Mouse (Mus musculus): Measurements from ENCODE around the gene Uts2b. TPM values are rescaled to one million over a fixed set of nuclear protein-coding genes. Genes with fewer than 3 reads are reported as not detected.

Uts2b gene
- total RNA-seq (2014; rRNA removed) (not detected in 2 replicates), polyA plus RNA-seq (2015; fragmentation: Nextera tagmentation; extraction: Ambion mirVana) (not detected in 2 replicates)

- Histone ChIP-seq H3K9ac (no peak within 1 kb of the TSS), H3K27ac (ENCODE audit: low read depth, low read length) (no peak within 1 kb of the TSS), H3K9me3 (ENCODE audit: low read length) (no peaks in the 10 kb centered on the region), H3K27me3 (ENCODE audit: insufficient read depth, low read length) (no peaks in the 10 kb centered on the region), H3K4me3 (ENCODE audit: low read depth, low read length) (no peak within 1 kb of the TSS), H3K36me3 (ENCODE audit: insufficient read depth) (no peaks in the 10 kb centered on the region), H3K4me1 (ENCODE audit: insufficient read depth) (no peaks in the 10 kb centered on the region), H3K4me2 (ENCODE audit: low read depth) (no peak within 1 kb of the TSS)
- no peak for ATAC-seq
- DNase-seq = no peak
- 73% methylated on average over 8 of the region's 8 CpGs for WGBS
- TF ChIP-seq CTCF (IDR thresholded peaks at IDR 0.05; ENCODE audit: low read depth) = no peak
Observed at GRCm38 (mm10) chr16:27370191-27370590, at the start of gene Uts2b. TSS of gene Uts2b (minus strand) at chr16:27370239.

DNA sequence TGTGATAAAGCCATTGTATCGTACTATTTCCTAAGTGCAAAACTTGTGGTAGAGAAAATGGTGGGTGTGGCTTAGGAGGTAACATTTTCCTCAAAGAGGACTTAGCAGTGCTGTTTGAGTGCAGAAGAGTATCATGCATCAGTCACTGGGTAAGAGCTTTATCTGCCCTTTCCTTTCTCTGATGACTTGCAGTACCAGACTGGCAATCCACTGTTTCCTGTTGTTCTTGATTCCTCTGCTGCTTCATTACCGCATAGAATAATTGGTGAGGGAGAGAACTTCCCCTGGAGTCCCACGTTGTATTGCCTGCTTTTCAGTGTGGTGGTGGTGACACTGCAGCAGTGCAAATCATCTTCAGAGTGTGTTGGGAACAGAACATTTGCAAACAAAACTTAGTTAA lies 47.6 kb upstream of the Uts2b start:
- Histone ChIP-seq H3K4me2 (ENCODE audit: low read depth) (no peak overlapping the region), H3K4me1 (ENCODE audit: insufficient read depth) (no peaks in the 10 kb centered on the region), H3K27ac (ENCODE audit: low read depth, low read length) (no peak overlapping the region), H3K4me3 (ENCODE audit: low read depth, low read length) (no peak overlapping the region), H3K9me3 (ENCODE audit: low read length) (no peaks in the 10 kb centered on the region), H3K27me3 (ENCODE audit: insufficient read depth, low read length) (no peaks in the 10 kb centered on the region), H3K36me3 (ENCODE audit: insufficient read depth) (peaks cover 38% of the 10 kb centered on the region), H3K9ac (no peak overlapping the region)
- DNase-seq (no peak), ATAC-seq (no peak)
- WGBS = 90% methylated on average over 3 of the region's 3 CpGs
- no peak for TF ChIP-seq CTCF (IDR thresholded peaks at IDR 0.05; ENCODE audit: low read depth)

DNA sequence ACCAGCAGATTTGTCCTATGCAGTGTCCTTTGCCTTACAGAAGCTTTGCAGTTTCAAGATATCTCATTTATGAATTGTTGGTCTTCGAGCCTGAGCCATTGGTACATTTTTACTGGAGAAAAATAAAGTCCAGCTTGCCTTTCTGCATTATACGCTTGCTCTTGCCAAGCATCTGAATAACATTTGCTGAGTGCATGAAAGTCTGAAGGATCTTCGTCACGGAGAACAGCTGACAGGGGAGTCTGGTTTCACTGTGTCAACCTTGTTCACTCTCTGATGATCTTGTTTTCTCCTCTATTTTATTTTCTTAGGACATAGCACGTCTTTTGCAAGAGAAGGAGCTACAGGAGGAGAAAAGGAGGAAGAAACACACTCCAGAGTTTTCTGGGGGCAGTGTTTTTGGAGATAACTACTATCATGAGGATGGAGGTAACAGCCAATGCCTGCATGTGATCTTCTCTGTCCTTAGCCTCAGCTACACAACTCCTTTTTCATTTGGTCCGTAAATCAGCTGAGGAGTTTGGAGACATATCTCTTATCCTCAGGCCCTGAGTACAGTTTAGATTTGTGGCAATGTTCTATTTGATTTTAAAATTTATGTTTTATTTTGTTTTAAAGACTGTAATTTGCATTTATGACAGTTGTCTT lies 47.0 kb upstream of the Uts2b start:
- WGBS = 90% methylated on average over 6 of the region's 6 CpGs
- H3K4me2 ChIP-seq (ENCODE audit: low read depth) = no peak overlapping the region
- H3K9me3 ChIP-seq (ENCODE audit: low read length) = no peaks in the 10 kb centered on the region
- H3K9ac ChIP-seq = no peak overlapping the region
- TF ChIP-seq CTCF (IDR thresholded peaks at IDR 0.05; ENCODE audit: low read depth) = no peak
- H3K27me3 ChIP-seq (ENCODE audit: insufficient read depth, low read length) = no peaks in the 10 kb centered on the region
- H3K27ac ChIP-seq (ENCODE audit: low read depth, low read length) = no peak overlapping the region
- no peak for ATAC-seq
- H3K4me1 ChIP-seq (ENCODE audit: insufficient read depth) = no peaks in the 10 kb centered on the region
- H3K36me3 ChIP-seq (ENCODE audit: insufficient read depth) = peaks cover 33% of the 10 kb centered on the region
- no peak overlapping the region for H3K4me3 ChIP-seq (ENCODE audit: low read depth, low read length)
- DNase-seq = no peak

GRCm38 (mm10) chr16:27404107-27404506 lies 34.1 kb upstream of the Uts2b start:
- no peak overlapping the region for H3K9ac ChIP-seq
- H3K27ac ChIP-seq (ENCODE audit: low read depth, low read length) = no peak overlapping the region
- H3K4me3 ChIP-seq (ENCODE audit: low read depth, low read length) = no peak overlapping the region
- H3K4me2 ChIP-seq (ENCODE audit: low read depth) = no peak overlapping the region
- 0 out of 2 replicates have a peak, but pooled peaks cover 3% of the 10 kb centered on the region for H3K36me3 ChIP-seq (ENCODE audit: insufficient read depth)
- ATAC-seq (no peak), DNase-seq (no peak)
- no peaks in the 10 kb centered on the region for H3K9me3 ChIP-seq (ENCODE audit: low read length)
- TF ChIP-seq CTCF (IDR thresholded peaks at IDR 0.05; ENCODE audit: low read depth) = no peak
- no peaks in the 10 kb centered on the region for H3K27me3 ChIP-seq (ENCODE audit: insufficient read depth, low read length)
- no peaks in the 10 kb centered on the region for H3K4me1 ChIP-seq (ENCODE audit: insufficient read depth)

DNA sequence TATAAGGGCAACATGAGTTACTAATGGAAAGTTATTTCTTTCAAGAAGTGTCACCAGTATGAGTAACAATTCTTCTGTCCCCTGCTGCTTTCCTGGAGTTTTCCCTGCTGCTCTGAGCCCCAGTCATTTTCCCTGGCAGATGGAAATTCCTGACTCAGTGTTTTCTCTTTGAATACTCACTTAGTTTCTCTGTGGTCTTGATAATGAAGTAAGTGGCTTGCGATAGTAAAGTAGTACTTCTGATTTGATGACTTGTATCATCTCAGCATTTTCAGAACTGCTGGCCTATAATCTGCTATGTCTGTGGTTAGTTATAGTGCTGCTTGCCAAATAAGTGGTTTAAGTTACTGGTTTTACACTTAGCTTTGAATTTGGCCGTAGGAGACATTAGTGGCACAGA lies 31.5 kb upstream of the Uts2b start:
- 81% methylated on average over 2 of the region's 2 CpGs for WGBS

DNA sequence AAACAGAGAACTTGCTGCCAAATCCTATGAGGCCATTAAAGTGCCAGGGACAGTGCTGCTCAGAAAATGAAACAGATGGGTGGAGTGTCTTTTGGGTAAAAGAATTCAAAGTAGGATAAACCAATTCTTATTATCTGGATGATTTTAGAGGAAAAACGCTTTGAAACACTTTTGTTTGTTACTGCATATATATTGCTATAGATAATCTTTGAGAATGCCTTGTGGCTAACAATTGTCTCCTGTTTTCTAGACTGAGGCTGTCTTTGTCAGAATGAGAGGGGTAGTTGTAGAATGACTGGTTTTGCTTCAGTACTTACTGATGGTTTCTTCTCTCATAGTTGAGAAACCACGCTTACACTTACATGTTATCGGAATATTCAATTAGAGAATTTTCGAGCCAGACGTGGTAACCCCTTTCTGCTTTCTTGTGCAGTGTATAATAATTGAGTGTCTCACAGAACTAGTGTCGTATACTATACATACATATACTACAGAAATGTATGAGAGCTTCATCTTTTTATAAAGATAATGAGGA lies 29.7 kb upstream of the Uts2b start:
- H3K4me2 ChIP-seq (ENCODE audit: low read depth) = no peak overlapping the region
- H3K27ac ChIP-seq (ENCODE audit: low read depth, low read length) = no peak overlapping the region
- TF ChIP-seq CTCF (IDR thresholded peaks at IDR 0.05; ENCODE audit: low read depth) = no peak
- no peaks in the 10 kb centered on the region for H3K36me3 ChIP-seq (ENCODE audit: insufficient read depth)
- no peaks in the 10 kb centered on the region for H3K27me3 ChIP-seq (ENCODE audit: insufficient read depth, low read length)
- H3K4me3 ChIP-seq (ENCODE audit: low read depth, low read length) = no peak overlapping the region
- ATAC-seq (no peak), DNase-seq (no peak)
- no peaks in the 10 kb centered on the region for H3K4me1 ChIP-seq (ENCODE audit: insufficient read depth)
- H3K9me3 ChIP-seq (ENCODE audit: low read length) = no peaks in the 10 kb centered on the region
- WGBS = 89% methylated on average over 6 of the region's 6 CpGs
- H3K9ac ChIP-seq = no peak overlapping the region

More for the DNA sequence above, 31.5 kb upstream of the Uts2b start:
- TF ChIP-seq CTCF (IDR thresholded peaks at IDR 0.05; ENCODE audit: low read depth) = no peak
- ATAC-seq = no peak
- H3K27ac ChIP-seq (ENCODE audit: low read depth, low read length) = no peak overlapping the region
- no peaks in the 10 kb centered on the region for H3K9me3 ChIP-seq (ENCODE audit: low read length)
- no peak overlapping the region for H3K4me2 ChIP-seq (ENCODE audit: low read depth)
- H3K9ac ChIP-seq = no peak overlapping the region
- DNase-seq = no peak
- H3K36me3 ChIP-seq (ENCODE audit: insufficient read depth) = no peaks in the 10 kb centered on the region
- H3K4me1 ChIP-seq (ENCODE audit: insufficient read depth) = no peaks in the 10 kb centered on the region
- H3K27me3 ChIP-seq (ENCODE audit: insufficient read depth, low read length) = no peaks in the 10 kb centered on the region
- no peak overlapping the region for H3K4me3 ChIP-seq (ENCODE audit: low read depth, low read length)

DNA sequence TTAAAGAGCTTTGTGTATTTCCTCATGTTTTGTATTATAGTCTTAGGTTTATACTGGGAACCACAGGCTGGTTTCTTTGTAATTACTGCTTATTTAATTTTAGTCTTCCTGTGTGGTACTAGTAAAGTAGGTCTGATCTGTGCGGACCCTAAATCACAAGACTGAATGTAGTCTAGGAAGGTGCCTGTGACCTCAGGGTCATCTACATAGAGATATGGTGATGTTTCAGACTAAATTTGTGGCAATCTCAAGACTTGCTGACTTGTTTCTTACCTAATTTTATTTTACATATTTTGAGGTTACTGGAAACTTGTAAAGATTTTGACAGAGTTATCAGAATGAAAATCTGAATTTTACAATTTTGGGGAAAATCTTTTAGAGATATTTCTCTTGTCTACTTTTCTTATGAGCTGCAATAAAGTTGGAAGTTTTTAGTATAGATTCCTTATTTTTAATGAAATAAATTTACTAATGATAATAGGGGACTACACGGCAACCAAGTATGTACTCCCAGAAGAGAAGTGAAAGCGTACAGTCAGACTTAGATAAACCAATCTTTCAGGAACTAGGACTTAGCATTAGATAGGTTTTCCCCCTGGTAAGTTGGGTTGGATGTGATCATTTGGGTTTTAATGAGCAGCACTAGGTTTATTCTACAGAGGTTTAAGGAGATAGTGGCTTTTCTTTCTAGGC lies 29.1 kb upstream of the Uts2b start:
- 91% methylated on average over 3 of the region's 3 CpGs for WGBS
- H3K4me2 ChIP-seq (ENCODE audit: low read depth) = no peak overlapping the region

More for the DNA sequence above, 29.1 kb upstream of the Uts2b start:
- H3K9ac ChIP-seq = no peak overlapping the region
- no peak for ATAC-seq
- H3K4me1 ChIP-seq (ENCODE audit: insufficient read depth) = no peaks in the 10 kb centered on the region
- no peak overlapping the region for H3K4me3 ChIP-seq (ENCODE audit: low read depth, low read length)
- no peaks in the 10 kb centered on the region for H3K9me3 ChIP-seq (ENCODE audit: low read length)
- H3K27ac ChIP-seq (ENCODE audit: low read depth, low read length) = no peak overlapping the region
- TF ChIP-seq CTCF (IDR thresholded peaks at IDR 0.05; ENCODE audit: low read depth) = no peak
- no peaks in the 10 kb centered on the region for H3K36me3 ChIP-seq (ENCODE audit: insufficient read depth)
- DNase-seq = no peak
- no peaks in the 10 kb centered on the region for H3K27me3 ChIP-seq (ENCODE audit: insufficient read depth, low read length)
